Comparison of ENCODE assay signal across 18 mouse cellular contexts in the genomic region with DNA sequence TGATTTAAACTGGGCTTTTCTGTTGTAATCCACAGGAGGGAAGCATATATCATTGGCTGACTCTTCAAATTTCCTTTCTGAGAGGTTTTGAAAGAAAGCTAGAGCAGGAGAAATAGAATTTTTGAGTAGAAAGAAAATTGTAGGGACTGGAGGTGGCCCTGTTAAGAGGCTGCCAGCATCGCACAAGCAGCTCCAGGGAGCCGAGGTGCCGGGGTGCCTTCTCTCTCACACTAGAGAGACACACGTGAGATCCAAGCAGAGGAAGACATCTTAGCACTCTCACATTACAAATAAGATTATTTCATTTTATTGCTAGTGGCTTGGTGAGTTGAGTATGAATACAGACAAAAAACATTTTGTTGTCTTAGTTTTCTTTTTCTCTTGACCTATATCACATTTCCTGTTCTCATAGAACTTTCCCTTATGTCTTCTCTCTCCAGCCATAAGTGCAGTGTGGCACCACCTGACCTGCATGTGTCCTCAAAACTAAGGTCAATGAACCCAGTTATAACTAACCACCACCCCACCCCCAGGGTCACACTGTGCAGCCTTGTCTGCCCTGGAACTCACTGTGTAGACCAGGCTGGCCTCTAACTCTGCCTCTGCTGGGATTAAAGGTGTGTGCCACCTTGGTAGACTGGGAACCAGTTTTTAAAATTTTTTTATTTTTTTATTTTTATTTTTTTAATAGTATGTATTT. TPM values are rescaled to one million over a fixed set of nuclear protein-coding genes. Genes with fewer than 3 reads are reported as not detected.
A peak's percentile ranks its signal among the peaks of the same experiment; 100 is the strongest.
DNase-seq lines count a peak whose midpoint lies in the region; ATAC-seq and TF ChIP-seq lines count a peak whose summit lies in the region.
"Had no signal": no experiment of that assay in that cellular context is flagged by ENCODE, and none has a peak within 500 bp of the region (broad histone marks: within the 10 kb centered on the region; RNA-seq: fewer than 3 reads in every experiment).

No protein-coding gene starts in this region.

- no peak overlapping the region for H3K27ac ChIP-seq in heart, embryonic 13.5 days (replicated peaks)
- peak overlapping the region; percentile 39 for H3K27ac ChIP-seq in liver, adult 2 months (replicated peaks; ENCODE audit: insufficient read depth, low read depth, low read length)
- no peak overlapping the region for H3K27ac ChIP-seq in liver, embryonic 12.5 days
- H3K27ac ChIP-seq: forebrain, embryonic 13.5 days; midbrain, embryonic 10.5 days; neural tube, embryonic 15.5 days had no signal

- H3K79me2 ChIP-seq in liver, adult 2 months (ENCODE audit: control insufficient read depth, insufficient read depth, low read length): peaks cover 37% of the 10 kb centered on the region

- H3K4me2 ChIP-seq in heart, embryonic 13.5 days: no peak overlapping the region
- H3K4me2 ChIP-seq in liver, embryonic 12.5 days: no peak overlapping the region
- H3K4me2 ChIP-seq: forebrain, embryonic 13.5 days; neural tube, embryonic 15.5 days had no signal

- no peaks in the 10 kb centered on the region for H3K27me3 ChIP-seq in heart, embryonic 13.5 days (replicated peaks)
- H3K27me3 ChIP-seq in liver, adult 2 months (ENCODE audit: control insufficient read depth, insufficient read depth, low read length): no peaks in the 10 kb centered on the region
- H3K27me3 ChIP-seq in liver, embryonic 12.5 days (replicated peaks): no peaks in the 10 kb centered on the region
- H3K27me3 ChIP-seq: CH12.LX; forebrain, embryonic 13.5 days; neural tube, embryonic 15.5 days had no signal

- H3K36me3 ChIP-seq in heart, embryonic 13.5 days: no peaks in the 10 kb centered on the region
- no peaks in the 10 kb centered on the region for H3K36me3 ChIP-seq in liver, adult 2 months (ENCODE audit: control insufficient read depth, insufficient read depth, low read length)
- no peaks in the 10 kb centered on the region for H3K36me3 ChIP-seq in liver, embryonic 12.5 days
- H3K36me3 ChIP-seq: midbrain, embryonic 10.5 days; neural tube, embryonic 15.5 days had no signal

- no peak for TF ChIP-seq CTCF in liver, adult 2 months (IDR thresholded peaks at IDR 0.05; ENCODE audit: low read depth, low read length)

- peaks cover 43% of the 10 kb centered on the region for H3K4me1 ChIP-seq in heart, embryonic 13.5 days
- H3K4me1 ChIP-seq in liver, adult 2 months (ENCODE audit: control insufficient read depth, insufficient read depth, low read length): peaks cover 40% of the 10 kb centered on the region
- peaks cover 60% of the 10 kb centered on the region for H3K4me1 ChIP-seq in liver, embryonic 12.5 days

- H3K9me3 ChIP-seq in heart, embryonic 13.5 days: no peaks in the 10 kb centered on the region
- H3K9me3 ChIP-seq in liver, embryonic 12.5 days (replicated peaks): no peaks in the 10 kb centered on the region
- H3K9me3 ChIP-seq: forebrain, embryonic 13.5 days; midbrain, embryonic 10.5 days; neural tube, embryonic 15.5 days had no signal

- 60% methylated on average over 4 of the region's 4 CpGs for WGBS in heart, embryonic 13.5 days
- 23% methylated on average over 4 of the region's 4 CpGs for WGBS in liver, adult 2 months
- 81% methylated on average over 4 of the region's 4 CpGs for WGBS in liver, embryonic 12.5 days (ENCODE audit: insufficient replicate concordance)

- H3K4me3 ChIP-seq in heart, embryonic 13.5 days: no peak overlapping the region
- no peak overlapping the region for H3K4me3 ChIP-seq in liver, adult 2 months (ENCODE audit: insufficient read depth, low read depth, low read length)
- no peak overlapping the region for H3K4me3 ChIP-seq in liver, embryonic 12.5 days
- H3K4me3 ChIP-seq: forebrain, embryonic 13.5 days; layer of hippocampus, adult 2 months; midbrain, embryonic 10.5 days; neural tube, embryonic 15.5 days had no signal

- ATAC-seq in heart, embryonic 13.5 days (ENCODE audit: extremely low read depth, insufficient number of reproducible peaks, low FRiP score, low TSS enrichment): no peak
- no peak for ATAC-seq in liver, embryonic 12.5 days
- ATAC-seq: forebrain, embryonic 13.5 days; hindbrain, embryonic 16.5 days had no signal

- no peak for DNase-seq in heart, postnatal 36 days
- DNase-seq in liver, adult 2 months (ENCODE audit: extremely low read depth, low read depth, low spot score): peak; percentile 84
- DNase-seq in A20 (ENCODE audit: low read depth, low spot score): peak; percentile 67
- DNase-seq in CD4-positive, CD25-positive, alpha-beta regulatory T cell, adult 2 months (ENCODE audit: low read depth, low spot score): peak; percentile 50
- no peak for DNase-seq in neural tube, embryonic 10.5 days (ENCODE audit: extremely low spot score, low spot score)
- DNase-seq: cerebellum, postnatal 10 days; embryo, embryonic 11 days; kidney, adult 8-10 months; retina, postnatal 1 day; right cerebral cortex, postnatal 4 days had no signal

- no peak for TF ChIP-seq POLR2A in liver, adult 2 months (IDR thresholded peaks at IDR 0.05; ENCODE audit: extremely low read depth, insufficient read depth, low read length)

- intact Hi-C loops in heart, postnatal 36 days (cut with DNase I): no loop called here

- peak overlapping the region; percentile 34; the same call in 1 of the 2 replicates for H3K9ac ChIP-seq in heart, embryonic 13.5 days
- H3K9ac ChIP-seq in liver, adult 2 months (ENCODE audit: low read depth, low read length): 0 out of 2 replicates have a peak overlapping the region, but pooled peaks have one; percentile 27
- H3K9ac ChIP-seq in liver, embryonic 12.5 days: no peak overlapping the region
- H3K9ac ChIP-seq: forebrain, embryonic 13.5 days; neural tube, embryonic 15.5 days had no signal

RNA-seq across cellular contexts. Expression of gene Dnajc3, which starts 3.2 kb away (rescaled TPM):
- polyA plus RNA-seq in heart, embryonic 13.5 days (2015; fragmentation: Nextera tagmentation; extraction: Ambion mirVana): 23.1 and 26.0 TPM in 2 replicates
- total RNA-seq in heart, postnatal 36 days (2021): 10 to 100 TPM; 26.8 to 34.0 TPM
- total RNA-seq in liver, adult 2 months (2014; rRNA removed): 155 and 159 TPM in 2 replicates
- polyA plus RNA-seq in liver, adult 2 months (2012; rRNA removed): 32.4 and 40.2 TPM in 2 replicates
- 36.8 and 37.7 TPM in 2 replicates for polyA plus RNA-seq in liver, embryonic 12.5 days (2016; fragmentation: Nextera tagmentation; extraction: Ambion mirVana)

RNA-seq across cellular contexts. Expression of gene Dzip1, which starts 15.7 kb away (rescaled TPM):
- 6.9 and 8.0 TPM in 2 replicates for polyA plus RNA-seq in heart, embryonic 13.5 days (2015; fragmentation: Nextera tagmentation; extraction: Ambion mirVana)
- total RNA-seq in heart, postnatal 36 days (2021): 1 to 10 TPM; 1.6 to 2.1 TPM
- 0.55 and 0.74 TPM in 2 replicates for total RNA-seq in liver, adult 2 months (2014; rRNA removed)
- 0.23 and 0.44 TPM in 2 replicates for polyA plus RNA-seq in liver, adult 2 months (2012; rRNA removed)
- 3.0 and 3.4 TPM in 2 replicates for polyA plus RNA-seq in liver, embryonic 12.5 days (2016; fragmentation: Nextera tagmentation; extraction: Ambion mirVana)

Comparison
In these comparisons a context has a peak if more than half of its experiments do, and no peak if none do; other contexts are left out.
1. DNase-seq: peak in liver, adult 2 months (single experiment), A20 (single experiment) and CD4-positive, CD25-positive, alpha-beta regulatory T cell, adult 2 months (single experiment); none in heart, postnatal 36 days (0 of 2) and neural tube, embryonic 10.5 days (single experiment).